Mouse (Mus musculus): ENCODE measurements at regions not wholly inside any gene's neighbourhood (a gene's known extent, or its start where the extent isn't known, plus 50 kb on each side); places are given as distances from the start of the nearest gene placed in this dataset.

DNA sequence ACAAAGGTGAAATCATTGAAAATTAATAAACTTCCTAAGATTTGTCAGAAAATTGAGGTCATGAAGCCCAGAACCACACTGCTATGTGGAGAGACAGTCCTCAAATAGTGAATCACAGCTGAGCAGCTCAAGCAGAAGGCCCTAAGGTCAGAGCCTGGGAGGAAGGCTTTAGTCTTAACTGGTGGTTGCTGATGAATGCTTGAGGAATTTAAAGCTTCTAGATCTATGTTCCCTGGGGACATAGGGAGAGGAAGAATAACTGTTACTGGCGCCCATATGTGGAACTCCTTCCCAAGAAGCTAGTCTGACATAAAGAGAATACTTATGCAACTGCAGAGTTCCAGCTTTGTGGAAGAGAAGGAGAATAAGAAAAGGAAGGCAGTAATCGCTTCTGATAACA, 919.5 kb downstream of the D3Ertd751e start:
- in situ Hi-C loops (cut with MboI, MseI): loop anchor here in 1 of 2 experiments (10.0 kb wide), 1 partner anchor 953 kb away; no protein-coding TSS in a partner anchor

DNA sequence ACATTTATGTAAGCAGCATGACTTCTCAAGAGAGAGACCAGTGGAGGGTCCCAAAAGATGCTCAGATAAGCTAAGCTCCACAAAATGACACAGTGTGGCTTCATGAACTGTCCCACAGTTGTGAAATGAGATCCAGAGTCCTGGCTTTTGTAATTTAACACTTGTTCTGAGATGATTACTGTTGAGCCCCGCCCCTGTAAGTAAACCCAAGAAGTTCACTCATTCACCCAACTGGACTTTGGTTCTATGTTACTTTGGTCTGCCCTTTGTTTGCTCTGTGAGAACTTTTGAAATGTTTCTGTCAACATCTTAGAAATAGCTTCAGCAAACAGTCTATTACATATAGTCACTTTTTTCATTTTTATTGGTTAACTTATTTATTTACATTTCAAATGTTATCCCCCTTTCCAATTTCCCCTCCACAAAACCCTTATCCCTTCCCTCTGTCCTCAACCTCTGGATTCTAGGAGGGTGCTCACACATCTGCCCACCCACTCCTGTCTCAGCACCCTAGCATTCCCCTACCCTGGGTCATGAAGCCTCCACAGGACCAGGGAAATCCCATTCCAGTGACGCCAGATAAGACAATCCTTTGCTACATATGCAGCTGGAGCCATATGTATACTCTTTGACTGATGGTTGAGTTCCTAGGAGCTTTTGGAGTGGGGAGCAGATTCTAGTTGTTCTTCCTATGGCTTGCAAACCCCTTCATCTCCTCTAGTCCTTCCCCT, 934.4 kb downstream of the D3Ertd751e start:
- in situ Hi-C loops (cut with MboI, MseI): no loop called here

GRCm38 (mm10) chr3:42694726-42695125, 952.3 kb downstream of the D3Ertd751e start:
- in situ Hi-C loops (cut with MboI, MseI): no loop called here

DNA sequence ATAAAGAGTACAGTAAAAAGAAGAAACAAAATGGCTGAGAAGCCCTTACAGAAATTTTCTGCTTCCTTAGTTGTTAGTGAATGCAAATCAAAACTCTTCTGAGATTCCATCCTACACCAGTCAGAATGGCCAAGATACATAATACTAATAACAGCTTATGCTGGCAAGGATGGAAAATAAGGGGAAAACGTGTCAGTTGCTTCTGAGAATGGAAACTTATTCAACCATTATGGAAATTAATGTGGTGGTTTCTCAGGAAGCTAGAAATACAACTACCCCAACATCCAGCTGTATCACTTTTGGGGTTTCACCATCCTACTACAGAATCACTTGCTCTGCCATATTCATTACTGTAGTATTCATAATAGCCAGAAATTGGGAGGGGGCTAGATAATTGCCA, 996.5 kb downstream of the D3Ertd751e start:
- in situ Hi-C loops (cut with MboI, MseI): no loop called here

GRCm38 (mm10) chr3:42753130-42753529, 1010.7 kb downstream of the D3Ertd751e start:
- in situ Hi-C loops (cut with MboI, MseI): no loop called here

- in situ Hi-C loops (cut with MboI, MseI): no loop called here
These were observed 1014.9 kb downstream of the D3Ertd751e start for GRCm38 (mm10) chr3:42757335-42757734.

DNA sequence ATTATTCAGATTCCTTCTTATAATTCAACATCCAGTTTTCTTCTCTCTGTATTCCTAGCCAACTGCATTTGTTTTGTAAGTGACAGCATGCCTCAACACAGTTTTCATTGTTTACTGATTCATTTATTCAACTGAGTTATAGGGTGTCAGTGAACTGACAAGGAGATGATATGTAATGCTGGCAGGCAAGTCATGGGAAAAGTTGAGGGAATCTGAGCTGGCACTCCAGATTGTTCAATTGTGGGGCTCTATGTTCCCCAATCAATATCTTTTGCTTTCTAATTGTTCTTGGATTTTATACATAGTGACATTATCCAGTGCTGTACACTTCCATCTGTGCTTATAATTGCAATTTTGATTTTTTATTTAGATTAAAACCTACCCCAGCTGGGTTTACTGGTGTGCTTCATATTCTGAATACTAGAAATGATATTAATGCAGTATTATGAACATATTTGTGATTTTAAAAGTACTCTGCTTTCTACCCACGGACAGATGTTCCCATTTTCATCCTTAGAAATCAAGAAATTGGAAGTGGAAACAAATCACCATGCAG, 1015.5 kb downstream of the D3Ertd751e start:
- in situ Hi-C loops (cut with MboI, MseI): no loop called here

DNA sequence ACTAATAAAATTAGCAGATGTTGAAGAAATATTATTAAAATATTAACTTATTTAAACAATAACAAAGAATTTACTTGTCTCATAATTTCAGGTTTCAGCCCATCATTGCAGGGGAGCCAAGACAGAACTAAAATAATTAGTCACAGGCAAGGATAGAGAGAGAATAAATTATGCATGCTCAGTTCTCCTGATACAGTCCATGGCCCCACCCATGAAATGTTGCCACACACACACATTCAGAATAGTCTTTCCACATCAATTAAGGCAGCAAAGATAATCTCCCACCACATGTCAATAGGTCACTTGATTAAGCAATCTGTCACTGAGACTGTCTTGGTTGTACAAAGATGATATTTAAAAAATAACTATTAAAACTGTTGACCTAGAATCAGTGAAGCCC, 1019.8 kb downstream of the D3Ertd751e start:
- in situ Hi-C loops (cut with MboI, MseI): no loop called here

DNA sequence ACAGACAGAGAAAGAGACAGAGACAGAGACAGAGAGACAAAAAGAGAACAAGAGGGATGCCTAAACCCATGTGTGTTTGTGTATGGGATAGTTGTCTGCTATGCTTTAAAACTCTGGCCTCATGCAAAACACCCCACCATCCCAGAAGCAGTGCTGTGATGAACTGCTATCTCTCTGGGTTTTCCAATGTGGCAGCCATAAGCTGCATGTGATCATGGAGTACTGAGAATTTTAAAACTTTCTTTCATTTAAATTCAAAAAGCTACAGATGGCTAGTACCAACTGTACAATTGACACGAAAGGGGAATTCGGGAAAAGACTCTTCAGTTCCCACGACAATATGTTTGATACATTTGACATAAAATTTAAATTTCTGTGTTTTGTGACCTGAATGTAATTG, 1041.1 kb downstream of the D3Ertd751e start:
- in situ Hi-C loops (cut with MboI, MseI): no loop called here

DNA sequence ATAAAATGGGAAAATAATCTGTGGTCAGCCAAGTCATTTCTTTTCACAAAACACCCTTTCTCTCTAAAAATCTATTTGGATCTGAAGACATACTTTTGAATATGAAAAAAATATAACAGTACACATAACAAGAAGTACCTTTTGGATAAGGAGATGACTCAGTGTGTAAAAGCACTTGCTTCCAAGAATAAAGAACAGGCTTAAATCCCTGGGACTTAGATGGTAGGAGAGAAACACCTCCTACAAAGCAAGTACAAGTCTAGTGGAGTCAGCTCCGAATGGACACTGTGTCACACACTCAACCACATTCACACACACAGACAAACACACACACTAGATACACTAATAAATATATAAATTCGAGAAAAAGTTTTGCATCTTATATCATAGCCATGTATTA, 1041.8 kb downstream of the D3Ertd751e start:
- in situ Hi-C loops (cut with MboI, MseI): no loop called here

- in situ Hi-C loops (cut with MboI, MseI): no loop called here
These were observed 1048.0 kb downstream of the D3Ertd751e start for GRCm38 (mm10) chr3:42790415-42790814.

GRCm38 (mm10) chr3:42791878-42792277, 1049.5 kb downstream of the D3Ertd751e start:
- in situ Hi-C loops (cut with MboI, MseI): no loop called here

- in situ Hi-C loops (cut with MboI, MseI): no loop called here
These were observed 1088.0 kb downstream of the D3Ertd751e start for GRCm38 (mm10) chr3:42830456-42830855.

GRCm38 (mm10) chr3:42867370-42867769, 1125.0 kb downstream of the D3Ertd751e start:
- in situ Hi-C loops (cut with MboI, MseI): no loop called here

- in situ Hi-C loops (cut with MboI, MseI): no loop called here
These were observed 1136.6 kb downstream of the D3Ertd751e start for GRCm38 (mm10) chr3:42878972-42879371.

DNA sequence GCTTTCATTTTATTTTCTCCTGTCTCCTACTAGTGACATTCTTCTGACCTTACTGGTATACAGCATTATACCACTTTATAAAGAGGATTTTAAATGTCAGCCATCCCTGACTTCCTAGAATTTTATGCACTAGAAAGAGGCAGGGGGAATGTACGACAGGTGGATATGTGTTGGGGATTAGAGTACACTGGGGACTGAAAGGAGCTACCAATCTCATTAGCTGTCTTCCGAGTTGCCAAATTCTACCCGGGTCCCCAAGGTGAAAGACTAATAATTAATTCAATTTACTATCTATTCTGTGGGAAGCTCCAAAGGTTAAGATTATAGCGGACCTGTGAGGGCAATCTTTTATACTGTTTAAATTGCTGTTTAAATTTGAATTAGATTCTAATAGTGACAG, 1142.1 kb downstream of the D3Ertd751e start:
- in situ Hi-C loops (cut with MboI, MseI): no loop called here

GRCm38 (mm10) chr3:42892016-42892699, 1149.7 kb downstream of the D3Ertd751e start:
- in situ Hi-C loops (cut with MboI, MseI): no loop called here

DNA sequence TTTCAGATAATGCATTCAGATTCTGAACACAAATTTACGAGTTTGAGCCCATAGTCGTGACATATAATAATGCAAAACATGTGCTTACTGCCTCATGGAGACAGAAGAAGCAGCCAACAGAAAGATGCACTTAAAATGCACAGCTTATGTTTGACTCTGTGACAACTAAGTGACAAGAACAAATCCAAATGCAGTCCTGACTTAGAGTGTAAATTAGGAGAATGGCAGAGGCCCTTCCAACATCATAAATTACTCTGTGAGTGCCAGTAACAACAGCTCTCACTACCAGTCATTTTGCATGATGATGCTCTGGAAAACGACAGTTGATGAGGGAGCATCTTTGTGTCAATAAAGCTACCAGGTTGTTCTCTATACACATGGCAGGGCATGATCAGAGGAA, 1153.4 kb downstream of the D3Ertd751e start:
- in situ Hi-C loops (cut with MboI, MseI): no loop called here

GRCm38 (mm10) chr3:42897936-42898335, 1155.5 kb downstream of the D3Ertd751e start:
- in situ Hi-C loops (cut with MboI, MseI): no loop called here

- in situ Hi-C loops (cut with MboI, MseI): no loop called here
These were observed 1156.5 kb downstream of the D3Ertd751e start for GRCm38 (mm10) chr3:42898934-42899333.

- in situ Hi-C loops (cut with MboI, MseI): no loop called here
These were observed 1158.6 kb downstream of the D3Ertd751e start for GRCm38 (mm10) chr3:42900984-42901383.

- in situ Hi-C loops (cut with MboI, MseI): no loop called here
These were observed 1163.8 kb downstream of the D3Ertd751e start for GRCm38 (mm10) chr3:42906246-42906645.

DNA sequence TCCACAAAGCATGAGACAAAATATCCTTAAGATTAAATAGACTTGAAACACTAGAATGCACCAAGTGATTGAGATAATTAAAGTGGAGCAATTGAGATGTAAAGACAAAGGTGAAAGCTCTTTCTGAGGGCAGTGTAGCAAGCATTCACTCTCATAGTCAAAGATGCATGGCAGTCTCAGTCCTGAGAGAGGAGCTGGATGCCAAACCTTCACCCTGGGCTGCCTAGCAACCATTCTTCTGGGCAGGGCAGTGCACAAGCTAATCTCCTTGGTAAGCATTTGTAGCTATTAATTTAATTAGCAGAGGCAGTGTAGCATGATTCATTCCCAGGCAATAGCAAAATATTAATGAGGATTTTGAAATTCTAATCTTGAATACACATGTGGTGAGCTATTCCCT, 1166.0 kb downstream of the D3Ertd751e start:
- in situ Hi-C loops (cut with MboI, MseI): no loop called here

All from T-helper 17 cell (primary cell).